Mouse (Mus musculus) heart, embryonic 16.5 days (tissue): ENCODE data around the gene Rint1. TPM values are rescaled to one million over a fixed set of nuclear protein-coding genes. Genes with fewer than 3 reads are reported as not detected.
"Not testable (repeated sequence)": the region's sequence is repeated elsewhere in the genome, so short reads cannot be mapped to it uniquely, and the experiment has no call there.

ENCODE experiments used
- ATAC-seq: fragments of 200-750 bp; cut with Nextera tagmentation; replicated peaks from 2 replicates; pipeline ENCODE4 v1.8.0; 2017; ENCODE audit warnings: moderate number of reproducible peaks; ENCODE audit not compliant: insufficient read depth, low FRiP score; ENCODE audit errors: extremely low read depth
- H3K27ac ChIP-seq: fragments of 300-500 bp; sonication (generic); 2 replicates; pipeline ENCODE4 v1.5.1; 2014; ENCODE audit warnings: mild to moderate bottlenecking, low read length, control low read depth, moderate library complexity
- H3K27me3 ChIP-seq: fragments of 300-500 bp; sonication (generic); 2 replicates; pipeline ENCODE4 v1.6.1; 2014; ENCODE audit warnings: low read length, mixed read lengths; ENCODE audit not compliant: control insufficient read depth, insufficient read depth
- H3K36me3 ChIP-seq: fragments of 300-500 bp; sonication (generic); 2 replicates; pipeline ENCODE4 v1.6.1; 2014; ENCODE audit not compliant: control insufficient read depth, insufficient read depth
- H3K4me1 ChIP-seq: fragments of 300-500 bp; sonication (generic); 2 replicates; pipeline ENCODE4 v1.6.1; 2014; ENCODE audit warnings: low read length, mixed read lengths; ENCODE audit not compliant: control insufficient read depth, insufficient read depth
- H3K4me2 ChIP-seq: fragments of 300-500 bp; sonication (generic); 2 replicates; pipeline ENCODE4 v1.6.1; 2014; ENCODE audit warnings: low read depth, mild to moderate bottlenecking, control low read depth, low read length
- H3K4me3 ChIP-seq: fragments of 300-500 bp; sonication (generic); 2 replicates; pipeline ENCODE4 v1.5.1; 2014; ENCODE audit warnings: mild to moderate bottlenecking, control low read depth, low read length
- H3K9ac ChIP-seq: fragments of 300-500 bp; sonication (generic); 2 replicates; pipeline ENCODE4 v1.6.1; 2014; ENCODE audit warnings: low read length, control low read depth
- H3K9me3 ChIP-seq: fragments of 300-500 bp; sonication (generic); replicated peaks from 2 replicates; pipeline ENCODE4 v1.6.1; 2016; ENCODE audit warnings: low read length; ENCODE audit not compliant: control insufficient read depth
- WGBS: fragments of 180-500 bp; shearing (Covaris S2); extraction: QIAGEN DNeasy Blood & Tissue Kit; methylation state at CpG from one replicate; pipeline ENCODE4 v1.1.7; 2014; 5-methylcytosine and 5-hydroxymethylcytosine counted together
- polyA plus RNA-seq: library from polyadenylated mRNA; unstranded; fragments of >200 nt; fragmentation: Nextera tagmentation; extraction: Ambion mirVana; gene quantifications from 2 replicates; pipeline ENCODE4 v1.2.1, GENCODE M21; 2015

Rint1 gene
- polyA plus RNA-seq, 1 experiment from 2014 or later: 27.3 TPM

GRCm38 (mm10) chr5:23814841-23815240 is 27.3 kb downstream of the Rint1 start:
- Histone ChIP-seq H3K4me3 (no peak overlapping the region), H3K9ac (no peak overlapping the region), H3K36me3 (peaks cover 77% of the 10 kb centered on the region), H3K4me1 (no peaks in the 10 kb centered on the region), H3K4me2 (no peak overlapping the region), H3K27ac (no peak overlapping the region), H3K27me3 (no peaks in the 10 kb centered on the region), H3K9me3 (no peaks in the 10 kb centered on the region)
- 91% methylated on average over 5 of the region's 5 CpGs for WGBS
- ATAC-seq: no peak

DNA sequence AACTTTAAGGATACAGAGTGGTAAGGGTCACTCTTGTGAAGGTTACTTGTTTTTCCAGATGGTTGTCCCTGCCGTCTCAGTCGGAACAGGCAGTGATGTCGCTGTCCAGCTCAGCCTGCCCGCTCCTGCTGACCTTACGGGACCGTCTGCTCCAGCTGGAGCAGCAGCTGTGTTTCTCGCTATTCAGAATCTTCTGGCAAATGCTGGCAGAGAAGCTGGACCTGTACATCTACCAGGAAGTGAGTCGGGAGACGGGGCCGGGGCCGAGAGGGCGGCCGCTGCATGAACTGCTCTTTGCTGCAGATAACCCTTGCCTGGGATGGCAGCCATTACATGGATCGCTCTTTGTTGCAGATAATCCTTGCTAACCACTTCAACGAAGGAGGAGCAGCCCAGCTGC is 29.2 kb downstream of the Rint1 start:
- H3K4me3 ChIP-seq: no peak overlapping the region
- 91% methylated on average over 15 of the region's 15 CpGs for WGBS
- H3K36me3 ChIP-seq: peaks cover 65% of the 10 kb centered on the region
- no peaks in the 10 kb centered on the region for H3K9me3 ChIP-seq
- no peak for ATAC-seq
- no peak overlapping the region for H3K4me2 ChIP-seq
- no peak overlapping the region for H3K9ac ChIP-seq
- no peaks in the 10 kb centered on the region for H3K4me1 ChIP-seq
- no peak overlapping the region for H3K27ac ChIP-seq
- no peaks in the 10 kb centered on the region for H3K27me3 ChIP-seq

GRCm38 (mm10) chr5:23822306-23822705 is 34.8 kb downstream of the Rint1 start:
- no peak overlapping the region for H3K4me3 ChIP-seq
- peaks cover 18% of the 10 kb centered on the region for H3K36me3 ChIP-seq
- no peaks in the 10 kb centered on the region; the same call in 1 of the 2 replicates for H3K9me3 ChIP-seq
- no peaks in the 10 kb centered on the region for H3K27me3 ChIP-seq
- no peaks in the 10 kb centered on the region for H3K4me1 ChIP-seq
- H3K4me2 ChIP-seq: no peak overlapping the region
- H3K27ac ChIP-seq: no peak overlapping the region
- H3K9ac ChIP-seq: no peak overlapping the region
- WGBS: 70% methylated on average over 11 of the region's 11 CpGs
- ATAC-seq: no peak

DNA sequence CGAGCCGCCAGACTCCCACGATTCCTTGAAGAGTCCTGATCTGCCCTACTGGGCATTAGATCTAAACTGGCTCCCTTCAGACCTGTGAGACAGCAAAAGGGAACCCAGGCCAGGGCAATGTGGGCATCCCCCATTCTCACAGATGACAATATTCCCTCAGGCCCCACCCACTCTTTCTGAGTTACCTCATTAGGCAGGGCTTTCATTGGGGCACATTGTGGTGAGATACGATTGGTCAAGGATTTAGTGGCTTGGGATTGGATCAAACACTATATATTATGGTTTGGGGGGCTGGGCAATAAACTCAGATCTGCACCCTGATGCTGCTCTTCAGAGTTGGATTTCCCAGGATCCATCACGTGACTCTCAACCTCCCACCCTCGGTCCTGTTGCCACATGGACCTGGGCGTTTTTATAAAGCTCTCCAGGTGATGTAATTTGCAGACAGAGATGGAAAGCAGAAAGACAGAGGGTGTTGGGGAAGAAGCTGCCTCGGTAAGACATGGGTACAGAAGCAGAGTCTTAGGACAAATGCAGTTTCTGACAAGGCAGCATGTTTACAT is 36.7 kb downstream of the Rint1 start:
- no peak overlapping the region for H3K27ac ChIP-seq
- no peaks in the 10 kb centered on the region for H3K4me1 ChIP-seq
- 71% methylated on average over 8 of the region's 8 CpGs for WGBS
- peaks cover 12% of the 10 kb centered on the region for H3K36me3 ChIP-seq
- H3K4me3 ChIP-seq: no peak overlapping the region
- H3K9me3 ChIP-seq: no peaks in the 10 kb centered on the region; the same call in 1 of the 2 replicates
- H3K4me2 ChIP-seq: no peak overlapping the region
- H3K27me3 ChIP-seq: no peaks in the 10 kb centered on the region
- H3K9ac ChIP-seq: no peak overlapping the region
- no peak for ATAC-seq

DNA sequence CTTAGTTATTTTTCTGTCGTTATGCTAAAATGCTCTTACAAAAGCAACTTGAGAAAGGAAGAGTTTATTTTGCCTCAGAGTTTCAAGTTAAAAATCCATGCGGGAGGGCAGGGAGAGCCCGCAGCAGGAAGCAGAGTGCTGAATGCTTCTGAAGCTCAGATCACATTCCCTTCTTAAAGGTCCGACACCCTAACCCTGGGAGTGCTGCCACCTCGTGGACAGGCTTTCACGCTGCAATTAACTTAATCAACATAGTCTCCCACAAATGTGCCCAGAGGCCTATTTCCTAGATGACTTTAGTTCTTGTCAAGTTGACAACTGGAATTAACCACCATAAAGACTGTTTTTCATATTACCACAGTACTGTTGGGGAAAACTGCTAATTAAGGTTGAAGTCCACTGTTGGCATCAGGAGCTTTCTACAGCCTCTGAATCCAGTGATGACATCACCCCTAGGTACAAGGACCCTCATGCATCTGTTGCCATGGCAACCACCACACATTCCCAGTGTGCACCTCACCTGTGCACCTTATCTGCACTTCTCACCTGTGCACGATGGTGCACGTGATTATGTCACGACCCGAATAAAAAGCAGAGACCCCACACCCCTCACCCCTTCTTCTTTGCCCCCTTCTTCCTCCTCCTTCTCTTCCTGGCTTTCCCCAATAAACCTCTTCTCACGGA is 39.0 kb downstream of the Rint1 start:
- Histone ChIP-seq H3K9ac (no peak overlapping the region), H3K4me2 (no peak overlapping the region), H3K4me3 (no peak overlapping the region), H3K36me3 (no peaks in the 10 kb centered on the region; the same call in 1 of the 2 replicates), H3K27me3 (peaks cover 6% of the 10 kb centered on the region), H3K4me1 (no peaks in the 10 kb centered on the region), H3K9me3 (no peaks in the 10 kb centered on the region; the same call in 1 of the 2 replicates), H3K27ac (no peak overlapping the region)
- WGBS: 32% methylated on average over 11 of the region's 11 CpGs
- ATAC-seq: no peak

DNA sequence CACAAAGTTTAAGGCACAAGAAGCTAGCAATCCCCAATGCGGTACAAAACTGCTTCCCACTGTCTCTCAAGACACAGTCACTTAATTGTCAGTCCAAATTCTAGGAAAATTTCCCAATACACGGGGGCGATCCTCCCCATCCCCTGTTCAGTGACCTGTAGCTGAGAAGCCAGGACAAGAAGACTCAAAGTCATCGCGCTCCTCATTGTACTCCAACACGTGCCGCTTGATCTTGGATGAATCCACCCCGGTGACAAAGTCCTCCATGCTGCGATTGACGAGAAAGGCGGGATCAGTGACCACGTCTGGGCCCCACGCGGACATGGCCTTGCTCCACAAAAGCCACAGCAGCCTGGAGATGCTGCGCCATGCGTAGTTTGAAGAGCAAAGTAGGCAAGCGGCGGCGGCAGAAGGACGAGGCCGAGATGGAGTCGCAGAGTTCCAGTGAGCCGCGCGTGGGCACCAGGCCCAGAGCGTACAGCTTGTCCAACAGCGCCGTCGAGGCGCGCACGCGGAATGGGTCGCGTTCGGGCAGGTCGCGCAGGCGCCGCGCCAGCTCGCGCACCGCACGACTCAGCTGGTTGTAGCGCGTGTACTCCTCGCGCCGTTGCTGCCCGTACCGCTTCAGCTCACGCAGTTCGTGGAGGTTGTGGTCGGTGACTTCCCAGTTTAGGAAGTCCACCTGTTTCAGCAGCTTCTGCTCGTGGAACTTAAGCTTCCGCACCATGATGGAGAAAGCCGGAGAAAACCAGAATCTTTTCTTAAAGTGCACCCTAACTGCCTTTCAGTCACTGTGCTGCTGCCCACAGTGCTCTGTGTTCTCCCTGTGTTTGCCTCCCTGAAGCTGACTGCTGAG is 43.6 kb downstream of the Rint1 start:
- peak overlapping the region; percentile 21 for H3K4me3 ChIP-seq
- ATAC-seq: no peak
- peak overlapping the region; percentile 56 for H3K4me2 ChIP-seq
- no peaks in the 10 kb centered on the region for H3K36me3 ChIP-seq
- H3K27ac ChIP-seq: no peak overlapping the region
- 27% methylated on average over 58 of the region's 58 CpGs for WGBS
- H3K27me3 ChIP-seq: peaks cover 10% of the 10 kb centered on the region
- H3K9ac ChIP-seq: no peak overlapping the region
- no peaks in the 10 kb centered on the region for H3K4me1 ChIP-seq
- no peaks in the 10 kb centered on the region for H3K9me3 ChIP-seq

DNA sequence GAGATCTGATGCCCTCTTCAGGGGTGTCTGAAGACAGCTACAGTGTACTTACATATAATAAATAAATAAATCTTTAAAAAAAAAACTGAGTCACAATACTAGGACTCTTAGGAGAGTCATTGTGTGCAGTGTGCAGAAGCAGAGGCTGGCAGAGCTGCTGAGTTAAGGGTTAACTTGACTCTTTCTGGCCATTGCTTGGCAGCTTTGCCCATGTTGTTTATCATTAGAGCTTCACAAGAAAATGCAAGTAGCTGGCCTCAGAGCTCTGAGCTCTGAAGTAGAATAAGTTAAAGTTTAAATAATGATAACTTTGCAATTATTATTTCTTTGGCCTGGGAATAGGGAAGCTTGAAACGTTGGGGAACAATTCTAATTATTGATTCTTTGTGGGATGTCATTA is 48.2 kb downstream of the Rint1 start:
- not testable (repeated sequence) for H3K27ac ChIP-seq, H3K4me2 ChIP-seq, H3K4me1 ChIP-seq, ATAC-seq, H3K9me3 ChIP-seq, H3K9ac ChIP-seq, H3K4me3 ChIP-seq, H3K36me3 ChIP-seq
- peaks cover 10% of the 10 kb centered on the region for H3K27me3 ChIP-seq
- WGBS: 65% methylated on average over 1 of the region's 1 CpGs

- H3K4me2 ChIP-seq: no peak overlapping the region
- H3K4me1 ChIP-seq: peaks cover 4% of the 10 kb centered on the region
- H3K9ac ChIP-seq: no peak overlapping the region
- no peak overlapping the region for H3K27ac ChIP-seq
- H3K27me3 ChIP-seq: no peaks in the 10 kb centered on the region
- H3K4me3 ChIP-seq: no peak overlapping the region
- ATAC-seq: no peak
- 88% methylated on average over 7 of the region's 7 CpGs for WGBS
- H3K36me3 ChIP-seq: peaks cover 12% of the 10 kb centered on the region
- no peaks in the 10 kb centered on the region for H3K9me3 ChIP-seq
These were observed 50.6 kb downstream of the Rint1 start for GRCm38 (mm10) chr5:23838158-23838557.
